Mouse (Mus musculus): ENCODE measurements around the gene Nono.

DNA sequence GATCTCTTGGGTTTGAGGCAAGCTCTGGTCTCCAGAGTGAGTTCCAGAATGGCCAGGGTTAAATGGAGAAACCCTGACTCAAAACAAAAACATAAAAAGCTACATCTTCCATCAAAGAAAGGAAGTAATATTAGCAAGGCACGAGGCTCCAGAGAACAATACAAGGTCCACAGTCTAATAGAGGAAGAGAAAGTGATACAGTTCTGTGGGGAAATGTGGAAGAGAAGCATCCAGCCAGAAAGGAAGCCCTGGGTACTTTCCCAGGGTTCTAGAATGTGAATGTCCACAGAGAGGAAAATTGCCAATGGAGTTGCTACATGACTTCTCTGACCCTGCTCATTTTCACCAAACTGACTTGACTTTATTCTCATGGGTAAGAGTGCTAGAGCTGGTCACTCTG lies 22.0 kb downstream of the Nono start:
- TF ChIP-seq CTCF (IDR thresholded peaks at IDR 0.05 in 2 of 3, conservative IDR thresholded peaks at IDR 0.05 in 1 of 3; ENCODE audit: control insufficient read depth in 1 of 3, insufficient read depth in 1 of 3, low read depth in 2 of 3, low read length in 3 of 3, poor library complexity in 1 of 3, severe bottlenecking in 1 of 3) (no peak), MYB (IDR thresholded peaks at IDR 0.05; ENCODE audit: low read depth, low read length) (no peak), POLR2AphosphoS5 (IDR thresholded peaks at IDR 0.05; ENCODE audit: borderline replicate concordance, low read depth, low read length) (no peak), HCFC1 (IDR thresholded peaks at IDR 0.05; ENCODE audit: low read depth, low read length) (no peak), GABPA (IDR thresholded peaks at IDR 0.05; ENCODE audit: low read depth, low read length) (no peak), CHD1 (IDR thresholded peaks at IDR 0.05; ENCODE audit: low read depth, low read length) (no peak), ELF1 (IDR thresholded peaks at IDR 0.05; ENCODE audit: low read depth, low read length) (no peak)

Measured in MEL (cell line).